ENCODE assay signal across 9 mouse cellular contexts in genomic region chr10:60407831-60408230, GRCm38 (mm10). TPM values are rescaled to one million over a fixed set of nuclear protein-coding genes. Genes with fewer than 3 reads are reported as not detected.
A peak's percentile ranks its signal among the peaks of the same experiment; 100 is the strongest.
DNase-seq lines count a peak whose midpoint lies in the region; ATAC-seq lines count a peak whose summit lies in the region.
"Had no signal": no experiment of that assay in that cellular context is flagged by ENCODE, and none has a peak within 500 bp of the region (broad histone marks: within the 10 kb centered on the region; RNA-seq: fewer than 3 reads in every experiment).

No protein-coding gene starts in this region.

- intact Hi-C loops in left cerebral cortex, postnatal 4 days (cut with DNase I), result loop anchor here (5.0 kb wide), 2 partner anchors 101 to 344 kb away; partner anchors contain the start of gene Slc29a3

- no peak overlapping the region for H3K4me2 ChIP-seq in midbrain, embryonic 15.5 days

- H3K27ac ChIP-seq in midbrain, embryonic 15.5 days, result no peak overlapping the region
- H3K27ac ChIP-seq: macrophage had no signal

- DNase-seq in cerebellum, adult 11 months, result peak; percentile 44
- DNase-seq in cerebellum, adult 8-10 months, result peak; percentile 59
- DNase-seq in left cerebral cortex, postnatal 4 days, result peak; percentile 64
- peak; percentile 65 to 77 for DNase-seq in spleen, postnatal 10 days (ENCODE audit: low spot score in 2 of 2)

- 4% methylated on average over 5 of the region's 5 CpGs for WGBS in midbrain, embryonic 15.5 days

- no peaks in the 10 kb centered on the region for H3K4me1 ChIP-seq in midbrain, embryonic 15.5 days

- H3K4me3 ChIP-seq in midbrain, embryonic 15.5 days, result no peak overlapping the region

- no peak overlapping the region for H3K9ac ChIP-seq in midbrain, embryonic 15.5 days

- no peak for ATAC-seq in cerebellum, adult (ENCODE audit: insufficient number of reproducible peaks, low FRiP score, low TSS enrichment)
- 0 out of 2 replicates have a peak, but pooled peaks have one; percentile 36 for ATAC-seq in frontal cortex, adult (ENCODE audit: low TSS enrichment)
- ATAC-seq in inflammation-experienced regulatory T-cells, adult 6 months, result peak; percentile 82
- peak; percentile 46; the same call in 1 of the 2 replicates for ATAC-seq in midbrain, embryonic 15.5 days (replicated peaks)

- H3K27me3 ChIP-seq in midbrain, embryonic 15.5 days (replicated peaks), result peaks cover 3% of the 10 kb centered on the region; the same call in 1 of the 2 replicates

- no peaks in the 10 kb centered on the region for H3K36me3 ChIP-seq in midbrain, embryonic 15.5 days (replicated peaks)

- no peaks in the 10 kb centered on the region for H3K9me3 ChIP-seq in midbrain, embryonic 15.5 days

RNA-seq across cellular contexts. Expression of gene Gm17455, which starts 8.3 kb away (rescaled TPM):
- 1 to 10 TPM in 2 of 3 experiments, under 1 TPM in 1; 0.79 to 3.3 (median 1.5) TPM for polyA plus RNA-seq in inflammation-experienced regulatory T-cells, adult 6 months (2017; shearing (Covaris generic))
- total RNA-seq in left cerebral cortex, postnatal 4 days (2021), result 1 to 10 TPM; 1.2 to 2.1 TPM
- 8.9 and 11.0 TPM in 2 replicates for polyA plus RNA-seq in midbrain, embryonic 15.5 days (2015; fragmentation: Nextera tagmentation; extraction: Ambion mirVana)
- polyA plus RNA-seq: macrophage had no signal
